Mouse (Mus musculus) embryonic facial prominence, embryonic 11.5 days (tissue): ENCODE data around the gene Edem2. TPM values are rescaled to one million over a fixed set of nuclear protein-coding genes. Genes with fewer than 3 reads are reported as not detected.

Source experiments
- ATAC-seq: fragments of 200-750 bp; cut with Nextera tagmentation; replicated peaks from 2 replicates; pipeline ENCODE4 v1.8.0; 2017; ENCODE audit warnings: low read depth; ENCODE audit not compliant: insufficient number of reproducible peaks, low FRiP score, low TSS enrichment
- DNase-seq: peaks from one replicate; pipeline ENCODE4 v3.0.0-alpha.2; 2015; ENCODE audit warnings: low spot score
- H3K27ac ChIP-seq: fragments of 300-500 bp; sonication (generic); replicated peaks from 2 replicates; pipeline ENCODE4 v1.5.1; 2014; ENCODE audit warnings: mild to moderate bottlenecking, low read depth, low read length, control low read depth
- H3K27me3 ChIP-seq: fragments of 300-500 bp; sonication (generic); 2 replicates; pipeline ENCODE4 v1.6.1; 2014; ENCODE audit warnings: mild to moderate bottlenecking, low read length, moderate library complexity, mixed read lengths; ENCODE audit not compliant: control insufficient read depth, insufficient read depth
- H3K36me3 ChIP-seq: fragments of 300-500 bp; sonication (generic); replicated peaks from 2 replicates; pipeline ENCODE4 v1.6.1; 2014; ENCODE audit warnings: low read depth, mild to moderate bottlenecking, low read length, moderate library complexity, mixed read lengths; ENCODE audit not compliant: control insufficient read depth, insufficient read depth
- H3K4me1 ChIP-seq: fragments of 300-500 bp; sonication (generic); 2 replicates; pipeline ENCODE4 v1.6.1; 2014; ENCODE audit warnings: low read length, mixed read lengths; ENCODE audit not compliant: control insufficient read depth, insufficient read depth
- H3K4me2 ChIP-seq: fragments of 300-500 bp; sonication (generic); 2 replicates; pipeline ENCODE4 v1.6.1; 2014; ENCODE audit warnings: low read depth, mild to moderate bottlenecking, control low read depth, low read length, moderate library complexity
- H3K4me3 ChIP-seq: fragments of 300-500 bp; sonication (generic); 2 replicates; pipeline ENCODE4 v1.5.1; 2014; ENCODE audit warnings: low read depth, low read length, control low read depth
- H3K9ac ChIP-seq: fragments of 300-500 bp; sonication (generic); replicated peaks from 2 replicates; pipeline ENCODE4 v1.6.1; 2014; ENCODE audit warnings: mild to moderate bottlenecking, control low read depth, low read length
- H3K9me3 ChIP-seq: fragments of 300-500 bp; sonication (generic); replicated peaks from 2 replicates; pipeline ENCODE4 v1.6.1; 2016; ENCODE audit warnings: mild to moderate bottlenecking, low read length, inconsistent platforms, mixed read lengths; ENCODE audit not compliant: control insufficient read depth
- WGBS: fragments of 180-500 bp; shearing (Covaris S2); extraction: QIAGEN DNeasy Blood & Tissue Kit; methylation state at CpG from one replicate; pipeline ENCODE4 v1.1.7; 2014; 5-methylcytosine and 5-hydroxymethylcytosine counted together
- polyA plus RNA-seq: library from polyadenylated mRNA; unstranded; fragments of >200 nt; fragmentation: Nextera tagmentation; extraction: Ambion mirVana; gene quantifications from 2 replicates; pipeline ENCODE4 v1.2.1, GENCODE M21; 2014

Gene Edem2
- polyA plus RNA-seq, 1 experiment from 2014 or later, result 22.7 TPM

- 64% methylated on average over 11 of the region's 11 CpGs for WGBS
- no peak overlapping the region for H3K4me2 ChIP-seq
- H3K4me3 ChIP-seq, result no peak overlapping the region
- no peak overlapping the region for H3K9ac ChIP-seq
- H3K27ac ChIP-seq, result no peak overlapping the region
- no peaks in the 10 kb centered on the region for H3K9me3 ChIP-seq
- no peak for ATAC-seq
- no peak for DNase-seq
- H3K27me3 ChIP-seq, result peaks cover 18% of the 10 kb centered on the region
- no peaks in the 10 kb centered on the region for H3K36me3 ChIP-seq
- no peaks in the 10 kb centered on the region for H3K4me1 ChIP-seq
These were observed 45.1 kb upstream of the Edem2 start for GRCm38 (mm10) chr2:155774261-155774926.

- Histone ChIP-seq H3K36me3 (no peaks in the 10 kb centered on the region), H3K4me1 (no peaks in the 10 kb centered on the region), H3K27me3 (peaks cover 18% of the 10 kb centered on the region), H3K4me2 (no peak overlapping the region), H3K4me3 (no peak overlapping the region), H3K9ac (no peak overlapping the region), H3K9me3 (no peaks in the 10 kb centered on the region), H3K27ac (no peak overlapping the region)
- no peak for ATAC-seq
- 69% methylated on average over 4 of the region's 4 CpGs for WGBS
- DNase-seq, result no peak
These were observed 44.4 kb upstream of the Edem2 start for GRCm38 (mm10) chr2:155773664-155774063.

GRCm38 (mm10) chr2:155764679-155765418 lies 35.6 kb upstream of the Edem2 start:
- WGBS, result 55% methylated on average over 13 of the region's 13 CpGs
- 0 out of 2 replicates have a peak, but pooled peaks have one; percentile 48 for ATAC-seq
- no peak overlapping the region for H3K4me2 ChIP-seq

GRCm38 (mm10) chr2:155756855-155757566 lies 27.7 kb upstream of the Edem2 start:
- H3K27ac ChIP-seq, result no peak overlapping the region
- 57% methylated on average over 14 of the region's 14 CpGs for WGBS
- H3K36me3 ChIP-seq, result no peaks in the 10 kb centered on the region
- H3K27me3 ChIP-seq, result no peaks in the 10 kb centered on the region
- ATAC-seq, result no peak
- H3K4me2 ChIP-seq, result no peak overlapping the region
- no peaks in the 10 kb centered on the region for H3K4me1 ChIP-seq
- H3K4me3 ChIP-seq, result no peak overlapping the region
- no peak overlapping the region for H3K9ac ChIP-seq
- DNase-seq, result no peak
- no peaks in the 10 kb centered on the region for H3K9me3 ChIP-seq

More at GRCm38 (mm10) chr2:155764679-155765418, 35.6 kb upstream of the Edem2 start:
- Histone ChIP-seq H3K27ac (no peak overlapping the region), H3K4me3 (no peak overlapping the region), H3K27me3 (no peaks in the 10 kb centered on the region), H3K9ac (no peak overlapping the region), H3K4me1 (no peaks in the 10 kb centered on the region), H3K36me3 (no peaks in the 10 kb centered on the region), H3K9me3 (no peaks in the 10 kb centered on the region)
- DNase-seq, result peak; percentile 90

GRCm38 (mm10) chr2:155755746-155756145 lies 26.5 kb upstream of the Edem2 start:
- DNase-seq, result peak; percentile 39
- Histone ChIP-seq H3K4me2 (no peak overlapping the region), H3K27ac (no peak overlapping the region), H3K36me3 (no peaks in the 10 kb centered on the region), H3K27me3 (no peaks in the 10 kb centered on the region), H3K9me3 (no peaks in the 10 kb centered on the region), H3K4me1 (no peaks in the 10 kb centered on the region), H3K9ac (no peak overlapping the region), H3K4me3 (no peak overlapping the region)
- 6% methylated on average over 1 of the region's 1 CpGs for WGBS
- no peak for ATAC-seq

DNA sequence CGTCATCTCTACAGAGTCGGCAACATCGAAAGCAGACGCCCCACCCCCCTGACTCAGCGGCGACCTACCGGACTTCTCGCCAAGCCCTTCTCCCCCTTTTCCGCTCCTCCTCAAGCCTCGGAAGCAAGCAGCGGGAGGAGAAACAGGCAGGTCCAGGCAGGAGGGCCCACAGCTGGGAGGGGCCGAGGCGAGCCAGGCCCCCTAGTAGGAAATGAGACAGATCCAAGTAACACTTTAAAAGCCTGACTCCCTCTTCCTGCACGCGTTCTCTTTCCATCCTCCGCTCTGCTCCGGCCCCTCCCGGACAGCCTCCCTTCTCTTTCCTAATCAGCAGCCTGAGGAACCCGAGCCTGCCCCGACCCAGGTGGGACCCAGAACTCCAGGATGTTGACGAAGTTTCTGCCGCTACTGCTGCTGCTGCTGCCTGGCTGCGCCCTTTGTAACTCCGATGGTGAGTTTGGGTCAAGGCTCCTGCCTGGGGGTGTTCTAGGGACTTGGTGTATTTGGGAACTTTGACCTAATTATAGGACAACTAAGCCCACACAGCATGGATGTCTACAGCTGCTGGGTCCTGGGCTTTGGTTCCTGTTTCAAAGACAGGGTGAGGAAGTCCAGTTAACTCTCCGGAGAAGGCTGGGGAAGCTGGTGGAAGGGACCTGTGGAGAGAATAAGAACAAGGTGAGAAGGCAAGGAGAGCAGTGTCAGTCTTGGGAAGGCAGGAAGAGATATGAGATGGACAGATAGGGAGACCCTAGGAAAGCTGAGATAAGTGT lies 21.9 kb upstream of the Edem2 start, which contains the start of gene Procr:
Gene Procr (plus strand): TSS at position 104 of the 773 bp plus-strand sequence.
- DNase-seq, result peak; percentile 63
- no peak within 1 kb of the TSS for H3K27ac ChIP-seq
- peak within 1 kb of the TSS; percentile 29 for H3K4me3 ChIP-seq
- peak within 1 kb of the TSS; percentile 60 for H3K9ac ChIP-seq
- H3K36me3 ChIP-seq, result no peaks in the 10 kb centered on the region
- no peak; the same call in 1 of the 2 replicates for ATAC-seq
- H3K4me1 ChIP-seq, result no peaks in the 10 kb centered on the region
- 2% methylated on average over 25 of the region's 25 CpGs for WGBS
- H3K4me2 ChIP-seq, result peak within 1 kb of the TSS; percentile 71
- H3K27me3 ChIP-seq, result no peaks in the 10 kb centered on the region
- H3K9me3 ChIP-seq, result no peaks in the 10 kb centered on the region

DNA sequence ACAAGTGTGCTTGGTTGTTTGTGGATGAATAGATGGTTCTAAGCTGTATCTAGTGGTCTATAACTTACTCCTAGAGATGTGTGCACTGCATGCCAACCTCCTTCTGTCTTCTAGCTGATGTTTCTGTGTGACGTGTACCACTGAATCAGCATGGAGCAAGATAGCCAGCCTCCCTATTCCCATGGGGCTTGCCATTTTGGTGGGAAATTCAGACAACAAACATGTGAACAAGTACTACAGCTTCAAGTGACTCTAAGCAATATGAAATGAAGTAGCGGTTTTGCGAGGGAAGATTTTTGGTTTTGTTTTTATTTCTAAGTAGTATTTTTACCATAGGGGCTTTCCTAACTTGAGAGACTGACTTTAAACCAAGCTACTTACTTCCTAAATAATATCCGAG lies 20.1 kb upstream of the Edem2 start:
- H3K9me3 ChIP-seq, result no peaks in the 10 kb centered on the region
- H3K4me2 ChIP-seq, result no peak overlapping the region
- no peak overlapping the region for H3K9ac ChIP-seq
- no peak overlapping the region for H3K27ac ChIP-seq
- H3K4me3 ChIP-seq, result no peak overlapping the region
- DNase-seq, result no peak
- WGBS, result 86% methylated on average over 4 of the region's 4 CpGs
- no peaks in the 10 kb centered on the region for H3K27me3 ChIP-seq
- no peaks in the 10 kb centered on the region for H3K36me3 ChIP-seq
- H3K4me1 ChIP-seq, result no peaks in the 10 kb centered on the region
- ATAC-seq, result no peak
